Mouse (Mus musculus): ENCODE measurements at regions not wholly inside any gene's neighbourhood (a gene's known extent, or its start where the extent isn't known, plus 50 kb on each side); places are given as distances from the start of the nearest gene placed in this dataset.

DNA sequence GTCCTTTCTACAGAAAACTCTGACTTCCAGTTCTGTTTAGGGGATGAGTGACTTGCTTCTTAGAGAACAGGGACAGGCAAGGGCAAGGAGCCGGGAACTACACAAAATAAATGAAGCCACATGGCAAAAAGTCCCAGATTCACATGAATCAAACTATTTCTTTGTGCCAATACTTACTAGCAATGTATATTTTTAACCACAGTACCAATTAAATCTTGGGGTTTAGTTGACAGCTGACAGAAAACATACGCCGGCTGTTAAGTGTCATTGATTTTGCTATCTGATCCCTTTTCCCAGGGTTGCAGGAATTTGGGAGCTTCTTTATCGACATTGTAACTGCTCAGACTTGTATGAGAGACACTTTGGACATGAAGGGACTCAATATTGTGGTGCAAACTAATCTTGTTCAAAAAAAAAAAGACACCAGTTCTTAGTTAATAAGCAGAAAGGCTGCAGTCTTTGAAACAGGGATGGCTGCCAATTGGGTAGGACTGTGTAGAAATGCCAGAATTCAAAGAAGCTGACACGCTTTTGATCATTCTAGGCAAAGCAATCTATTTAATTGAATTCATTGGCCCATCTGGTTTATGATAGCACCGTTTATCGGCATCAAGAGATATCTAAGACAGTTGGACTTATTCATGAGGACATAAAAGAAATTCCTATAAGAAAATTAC, 132.5 kb downstream of the Sst start:
- no peak for TF ChIP-seq CTCF (IDR thresholded peaks at IDR 0.05; ENCODE audit: low read depth)
- no peak for TF ChIP-seq EP300 (IDR thresholded peaks at IDR 0.05; ENCODE audit: low read depth)
